9 mouse cellular contexts compared by ENCODE assay signal in genomic region chr13:47288449-47288848, GRCm38 (mm10).
A peak's percentile ranks its signal among the peaks of the same experiment; 100 is the strongest.
DNase-seq lines count a peak whose midpoint lies in the region; ATAC-seq and TF ChIP-seq lines count a peak whose summit lies in the region.
"Had no signal": no experiment of that assay in that cellular context is flagged by ENCODE, and none has a peak within 500 bp of the region (broad histone marks: within the 10 kb centered on the region; RNA-seq: fewer than 3 reads in every experiment).

No protein-coding gene starts in this region.

- ATAC-seq in embryonic facial prominence, embryonic 14.5 days (ENCODE audit: low read depth): peak; percentile 92
- ATAC-seq in heart, embryonic 15.5 days (replicated peaks; ENCODE audit: insufficient number of reproducible peaks, insufficient read depth, low FRiP score, low read depth): peak; percentile 75; the same call in 1 of the 2 replicates
- peak; percentile 57; the same call in 1 of the 2 replicates for ATAC-seq in liver, postnatal 0 days
- ATAC-seq in neural tube, embryonic 15.5 days (ENCODE audit: low FRiP score): peak; percentile 89

- peak; percentile 83 for TF ChIP-seq CTCF in ES-Bruce4 (IDR thresholded peaks at IDR 0.05; ENCODE audit: low read depth, low read length)
- peak; percentile 90 for TF ChIP-seq CTCF in bone marrow macrophage, adult 2 months (IDR thresholded peaks at IDR 0.05; ENCODE audit: low read depth, low read length)
- peak; percentile 93 for TF ChIP-seq CTCF in liver, postnatal 0 days (IDR thresholded peaks at IDR 0.05; ENCODE audit: low read depth)

- H3K4me3 ChIP-seq in ES-Bruce4 (ENCODE audit: low read depth, low read length): no peak overlapping the region
- no peak overlapping the region for H3K4me3 ChIP-seq in bone marrow macrophage, adult 2 months (ENCODE audit: insufficient read depth, low read length)
- H3K4me3 ChIP-seq in embryonic facial prominence, embryonic 14.5 days (ENCODE audit: low read depth, low read length): no peak overlapping the region
- no peak overlapping the region for H3K4me3 ChIP-seq in heart, embryonic 15.5 days
- no peak overlapping the region for H3K4me3 ChIP-seq in liver, postnatal 0 days (ENCODE audit: low read depth, low read length)
- H3K4me3 ChIP-seq in neural tube, embryonic 15.5 days (replicated peaks): no peak overlapping the region
- H3K4me3 ChIP-seq: heart, embryonic 13.5 days had no signal

- no peak overlapping the region for H3K9ac ChIP-seq in ES-Bruce4 (ENCODE audit: low read depth, poor library complexity, severe bottlenecking)
- no peak overlapping the region for H3K9ac ChIP-seq in embryonic facial prominence, embryonic 14.5 days (ENCODE audit: low read depth, low read length)
- H3K9ac ChIP-seq in heart, embryonic 15.5 days: no peak overlapping the region
- no peak overlapping the region for H3K9ac ChIP-seq in liver, postnatal 0 days (replicated peaks)
- H3K9ac ChIP-seq in neural tube, embryonic 15.5 days (replicated peaks): no peak overlapping the region
- H3K9ac ChIP-seq: heart, embryonic 13.5 days had no signal

- WGBS in embryonic facial prominence, embryonic 14.5 days: 20% methylated on average over 4 of the region's 4 CpGs
- 42% methylated on average over 4 of the region's 4 CpGs for WGBS in heart, embryonic 15.5 days
- 49% methylated on average over 4 of the region's 4 CpGs for WGBS in liver, postnatal 0 days (ENCODE audit: insufficient replicate concordance)
- 37% methylated on average over 4 of the region's 4 CpGs for WGBS in neural tube, embryonic 15.5 days

- no peaks in the 10 kb centered on the region for H3K36me3 ChIP-seq in ES-Bruce4 (ENCODE audit: control insufficient read depth, insufficient read depth, low read length, poor library complexity, severe bottlenecking)
- H3K36me3 ChIP-seq in embryonic facial prominence, embryonic 14.5 days (ENCODE audit: control insufficient read depth, insufficient read depth, low read length): no peaks in the 10 kb centered on the region
- H3K36me3 ChIP-seq in heart, embryonic 15.5 days: no peaks in the 10 kb centered on the region
- no peaks in the 10 kb centered on the region for H3K36me3 ChIP-seq in liver, postnatal 0 days (replicated peaks; ENCODE audit: insufficient read depth, low read length)
- no peaks in the 10 kb centered on the region for H3K36me3 ChIP-seq in neural tube, embryonic 15.5 days
- H3K36me3 ChIP-seq: heart, embryonic 13.5 days had no signal

- TF ChIP-seq POLR2A in ES-Bruce4 (IDR thresholded peaks at IDR 0.05; ENCODE audit: insufficient read depth, low read length): no peak
- no peak for TF ChIP-seq POLR2A in bone marrow macrophage, adult 2 months (IDR thresholded peaks at IDR 0.05; ENCODE audit: borderline replicate concordance, low read depth, low read length)

- H3K4me2 ChIP-seq in embryonic facial prominence, embryonic 14.5 days (ENCODE audit: low read depth, low read length): no peak overlapping the region
- H3K4me2 ChIP-seq in heart, embryonic 15.5 days: no peak overlapping the region
- no peak overlapping the region for H3K4me2 ChIP-seq in liver, postnatal 0 days (ENCODE audit: low read depth, low read length)
- no peak overlapping the region for H3K4me2 ChIP-seq in neural tube, embryonic 15.5 days
- H3K4me2 ChIP-seq: heart, embryonic 13.5 days had no signal

- H3K27ac ChIP-seq in ES-Bruce4 (ENCODE audit: insufficient read depth, low read length): no peak overlapping the region
- H3K27ac ChIP-seq in bone marrow macrophage, adult 2 months (ENCODE audit: insufficient read depth, low read depth, low read length): no peak overlapping the region
- no peak overlapping the region for H3K27ac ChIP-seq in embryonic facial prominence, embryonic 14.5 days (replicated peaks; ENCODE audit: low read depth, low read length)
- no peak overlapping the region for H3K27ac ChIP-seq in heart, embryonic 15.5 days
- H3K27ac ChIP-seq in liver, postnatal 0 days (ENCODE audit: low read depth): no peak overlapping the region
- H3K27ac ChIP-seq in neural tube, embryonic 15.5 days (replicated peaks): no peak overlapping the region
- H3K27ac ChIP-seq: heart, embryonic 13.5 days had no signal

- peak; percentile 86 for DNase-seq in embryonic facial prominence, embryonic 14.5 days (ENCODE audit: low spot score)
- DNase-seq in kidney, postnatal 36 days: peak; percentile 58 to 86
- DNase-seq in liver, postnatal 0 days: peak; percentile 81
- peak; percentile 28 to 36 for DNase-seq in thymus, postnatal 36 days

- no peaks in the 10 kb centered on the region for H3K9me3 ChIP-seq in ES-Bruce4 (replicated peaks; ENCODE audit: control insufficient read depth, insufficient read depth, low read length, poor library complexity, severe bottlenecking)
- H3K9me3 ChIP-seq in embryonic facial prominence, embryonic 14.5 days (ENCODE audit: control insufficient read depth, low read length): no peaks in the 10 kb centered on the region
- H3K9me3 ChIP-seq in heart, embryonic 15.5 days (replicated peaks): no peaks in the 10 kb centered on the region
- no peaks in the 10 kb centered on the region for H3K9me3 ChIP-seq in liver, postnatal 0 days (ENCODE audit: low read length)
- no peaks in the 10 kb centered on the region for H3K9me3 ChIP-seq in neural tube, embryonic 15.5 days (replicated peaks)
- H3K9me3 ChIP-seq: heart, embryonic 13.5 days had no signal

- no peaks in the 10 kb centered on the region for H3K27me3 ChIP-seq in ES-Bruce4 (ENCODE audit: control insufficient read depth, insufficient read depth, low read length, poor library complexity, severe bottlenecking)
- H3K27me3 ChIP-seq in embryonic facial prominence, embryonic 14.5 days (replicated peaks; ENCODE audit: control insufficient read depth, insufficient read depth, low read length): no peaks in the 10 kb centered on the region
- H3K27me3 ChIP-seq in heart, embryonic 15.5 days: 0 out of 2 replicates have a peak, but pooled peaks cover 3% of the 10 kb centered on the region
- no peaks in the 10 kb centered on the region for H3K27me3 ChIP-seq in liver, postnatal 0 days (ENCODE audit: insufficient read depth, low read length)
- no peaks in the 10 kb centered on the region for H3K27me3 ChIP-seq in neural tube, embryonic 15.5 days (replicated peaks)

- no peak for TF ChIP-seq EP300 in ES-Bruce4 (IDR thresholded peaks at IDR 0.05; ENCODE audit: insufficient read depth, low read depth, low read length)
- no peak for TF ChIP-seq EP300 in liver, postnatal 0 days (IDR thresholded peaks at IDR 0.05; ENCODE audit: low read depth)

- no peaks in the 10 kb centered on the region for H3K4me1 ChIP-seq in ES-Bruce4 (ENCODE audit: control insufficient read depth, insufficient read depth, low read length)
- peaks cover 14% of the 10 kb centered on the region for H3K4me1 ChIP-seq in bone marrow macrophage, adult 2 months (ENCODE audit: control insufficient read depth, insufficient read depth, low read length)
- H3K4me1 ChIP-seq in embryonic facial prominence, embryonic 14.5 days (ENCODE audit: control insufficient read depth, insufficient read depth, low read length): no peaks in the 10 kb centered on the region
- H3K4me1 ChIP-seq in heart, embryonic 15.5 days (replicated peaks): peaks cover 3% of the 10 kb centered on the region
- H3K4me1 ChIP-seq in liver, postnatal 0 days (ENCODE audit: insufficient read depth): no peaks in the 10 kb centered on the region
- H3K4me1 ChIP-seq in neural tube, embryonic 15.5 days: no peaks in the 10 kb centered on the region

Comparison
In these comparisons a context has a peak if more than half of its experiments do, and no peak if none do; other contexts are left out.
1. DNase-seq: peak in every context shown above with its lines; median percentile 86 in embryonic facial prominence, embryonic 14.5 days; 81 in liver, postnatal 0 days; 72 in kidney, postnatal 36 days; 32 in thymus, postnatal 36 days.